Mouse (Mus musculus): ENCODE data around the gene Bbs12. TPM values are rescaled to one million over a fixed set of nuclear protein-coding genes. Genes with fewer than 3 reads are reported as not detected.

The Bbs12 gene
- polyA plus RNA-seq, 1 experiment from 2014 or later, result 5.2 TPM

GRCm38 (mm10) chr3:37329963-37330362, 17.6 kb downstream of the Bbs12 start:
- H3K27ac ChIP-seq, result no peak overlapping the region
- H3K27me3 ChIP-seq, result no peaks in the 10 kb centered on the region
- WGBS, result 94% methylated on average over 1 of the region's 1 CpGs
- no peaks in the 10 kb centered on the region for H3K9me3 ChIP-seq
- H3K4me3 ChIP-seq (replicated peaks), result no peak overlapping the region
- H3K36me3 ChIP-seq, result no peaks in the 10 kb centered on the region
- H3K9ac ChIP-seq (replicated peaks), result no peak overlapping the region
- H3K4me2 ChIP-seq (replicated peaks), result no peak overlapping the region
- no peak for ATAC-seq
- H3K4me1 ChIP-seq (replicated peaks), result no peaks in the 10 kb centered on the region

GRCm38 (mm10) chr3:37331999-37332449, 19.7 kb downstream of the Bbs12 start:
- WGBS, result 72% methylated on average over 6 of the region's 6 CpGs

GRCm38 (mm10) chr3:37334053-37334452, 21.7 kb downstream of the Bbs12 start:
- Histone ChIP-seq H3K4me2 (replicated peaks) (no peak overlapping the region), H3K4me1 (replicated peaks) (no peaks in the 10 kb centered on the region), H3K27me3 (no peaks in the 10 kb centered on the region), H3K36me3 (no peaks in the 10 kb centered on the region), H3K4me3 (replicated peaks) (no peak overlapping the region), H3K27ac (no peak overlapping the region), H3K9ac (replicated peaks) (no peak overlapping the region), H3K9me3 (no peaks in the 10 kb centered on the region)
- 94% methylated on average over 4 of the region's 4 CpGs for WGBS
- no peak for ATAC-seq

More at GRCm38 (mm10) chr3:37331999-37332449, 19.7 kb downstream of the Bbs12 start:
- H3K4me2 ChIP-seq (replicated peaks), result no peak overlapping the region
- no peak overlapping the region for H3K27ac ChIP-seq
- H3K27me3 ChIP-seq, result no peaks in the 10 kb centered on the region
- no peaks in the 10 kb centered on the region for H3K9me3 ChIP-seq
- no peak overlapping the region for H3K9ac ChIP-seq (replicated peaks)
- H3K4me1 ChIP-seq (replicated peaks), result no peaks in the 10 kb centered on the region
- no peaks in the 10 kb centered on the region for H3K36me3 ChIP-seq
- no peak overlapping the region for H3K4me3 ChIP-seq (replicated peaks)
- no peak for ATAC-seq

- H3K9me3 ChIP-seq, result no peaks in the 10 kb centered on the region
- 0 out of 2 replicates have a peak, but pooled peaks cover 3% of the 10 kb centered on the region for H3K27me3 ChIP-seq
- H3K4me1 ChIP-seq (replicated peaks), result no peaks in the 10 kb centered on the region
- H3K4me3 ChIP-seq (replicated peaks), result no peak overlapping the region
- H3K36me3 ChIP-seq, result no peaks in the 10 kb centered on the region
- no peak overlapping the region for H3K4me2 ChIP-seq (replicated peaks)
- WGBS, result 66% methylated on average over 5 of the region's 5 CpGs
- H3K9ac ChIP-seq (replicated peaks), result no peak overlapping the region
- H3K27ac ChIP-seq, result no peak overlapping the region
- ATAC-seq, result no peak
Observed at GRCm38 (mm10) chr3:37341110-37341509, 28.8 kb downstream of the Bbs12 start.

GRCm38 (mm10) chr3:37342811-37343210, 30.5 kb downstream of the Bbs12 start:
- H3K27me3 ChIP-seq, result peaks cover 16% of the 10 kb centered on the region
- no peaks in the 10 kb centered on the region for H3K36me3 ChIP-seq
- no peak for ATAC-seq
- peaks cover 1% of the 10 kb centered on the region for H3K4me1 ChIP-seq (replicated peaks)
- H3K4me2 ChIP-seq (replicated peaks), result no peak overlapping the region
- H3K9me3 ChIP-seq, result no peaks in the 10 kb centered on the region
- no peak overlapping the region for H3K9ac ChIP-seq (replicated peaks)
- H3K27ac ChIP-seq, result no peak overlapping the region
- WGBS, result 81% methylated on average over 5 of the region's 5 CpGs
- H3K4me3 ChIP-seq (replicated peaks), result no peak overlapping the region

- Histone ChIP-seq H3K4me1 (replicated peaks) (peaks cover 15% of the 10 kb centered on the region), H3K9ac (replicated peaks) (no peak overlapping the region; the same call in 1 of the 2 replicates), H3K4me2 (replicated peaks) (peak overlapping the region; percentile 100), H3K27me3 (peaks cover 38% of the 10 kb centered on the region), H3K4me3 (replicated peaks) (peak overlapping the region; percentile 70; the same call in 1 of the 2 replicates), H3K36me3 (no peaks in the 10 kb centered on the region), H3K9me3 (no peaks in the 10 kb centered on the region), H3K27ac (no peak overlapping the region)
- no peak for ATAC-seq
- WGBS, result 34% methylated on average over 9 of the region's 9 CpGs
Observed at GRCm38 (mm10) chr3:37347671-37348070, 35.3 kb downstream of the Bbs12 start.

GRCm38 (mm10) chr3:37348221-37349165, 36.1 kb downstream of the Bbs12 start, which contains the start of gene Fgf2:
TSS of gene Fgf2 (plus strand) at chr3:37348346.
- no peak within 1 kb of the TSS for H3K27ac ChIP-seq
- no peaks in the 10 kb centered on the region for H3K9me3 ChIP-seq
- peak; percentile 81 for ATAC-seq
- H3K9ac ChIP-seq (replicated peaks), result peak within 1 kb of the TSS; percentile 76
- H3K4me3 ChIP-seq (replicated peaks), result peak within 1 kb of the TSS; percentile 70
- no peaks in the 10 kb centered on the region for H3K36me3 ChIP-seq
- H3K4me1 ChIP-seq (replicated peaks), result peaks cover 15% of the 10 kb centered on the region
- peaks cover 38% of the 10 kb centered on the region for H3K27me3 ChIP-seq
- WGBS, result under 1% methylated on average over 74 of the region's 75 CpGs
- H3K4me2 ChIP-seq (replicated peaks), result peak within 1 kb of the TSS; percentile 100

GRCm38 (mm10) chr3:37349166-37349548, 36.8 kb downstream of the Bbs12 start:
- no peak overlapping the region for H3K27ac ChIP-seq
- H3K36me3 ChIP-seq, result no peaks in the 10 kb centered on the region
- ATAC-seq, result no peak; the same call in 1 of the 2 replicates
- H3K4me3 ChIP-seq (replicated peaks), result peak overlapping the region; percentile 70
- WGBS, result 10% methylated on average over 8 of the region's 8 CpGs
- peaks cover 38% of the 10 kb centered on the region for H3K27me3 ChIP-seq
- peak overlapping the region; percentile 100 for H3K4me2 ChIP-seq (replicated peaks)
- peaks cover 15% of the 10 kb centered on the region for H3K4me1 ChIP-seq (replicated peaks)
- peak overlapping the region; percentile 76 for H3K9ac ChIP-seq (replicated peaks)
- no peaks in the 10 kb centered on the region for H3K9me3 ChIP-seq

GRCm38 (mm10) chr3:37350386-37350785, 38.0 kb downstream of the Bbs12 start:
- H3K4me2 ChIP-seq (replicated peaks), result no peak overlapping the region
- no peak for ATAC-seq
- no peak overlapping the region for H3K4me3 ChIP-seq (replicated peaks)
- 50% methylated on average over 7 of the region's 7 CpGs for WGBS
- H3K4me1 ChIP-seq (replicated peaks), result peaks cover 15% of the 10 kb centered on the region
- no peaks in the 10 kb centered on the region for H3K9me3 ChIP-seq
- H3K27ac ChIP-seq, result no peak overlapping the region
- no peaks in the 10 kb centered on the region for H3K36me3 ChIP-seq
- peaks cover 38% of the 10 kb centered on the region for H3K27me3 ChIP-seq
- no peak overlapping the region for H3K9ac ChIP-seq (replicated peaks)

GRCm38 (mm10) chr3:37353951-37354481, 41.7 kb downstream of the Bbs12 start:
- H3K4me1 ChIP-seq (replicated peaks), result peaks cover 3% of the 10 kb centered on the region
- ATAC-seq, result no peak
- no peak overlapping the region for H3K4me2 ChIP-seq (replicated peaks)
- H3K27me3 ChIP-seq, result peaks cover 10% of the 10 kb centered on the region
- no peak overlapping the region for H3K27ac ChIP-seq
- no peak overlapping the region for H3K4me3 ChIP-seq (replicated peaks)
- WGBS, result 90% methylated on average over 10 of the region's 10 CpGs
- H3K9me3 ChIP-seq, result no peaks in the 10 kb centered on the region
- no peak overlapping the region for H3K9ac ChIP-seq (replicated peaks)
- no peaks in the 10 kb centered on the region for H3K36me3 ChIP-seq

GRCm38 (mm10) chr3:37354737-37355136, 42.4 kb downstream of the Bbs12 start:
- WGBS, result 97% methylated on average over 1 of the region's 1 CpGs
- Histone ChIP-seq H3K27ac (no peak overlapping the region), H3K9ac (replicated peaks) (no peak overlapping the region), H3K4me2 (replicated peaks) (no peak overlapping the region), H3K27me3 (peaks cover 2% of the 10 kb centered on the region), H3K36me3 (no peaks in the 10 kb centered on the region), H3K4me1 (replicated peaks) (no peaks in the 10 kb centered on the region), H3K4me3 (replicated peaks) (no peak overlapping the region), H3K9me3 (no peaks in the 10 kb centered on the region)
- ATAC-seq, result no peak

- Histone ChIP-seq H3K4me3 (replicated peaks) (no peak overlapping the region), H3K4me1 (replicated peaks) (no peaks in the 10 kb centered on the region), H3K9me3 (no peaks in the 10 kb centered on the region), H3K27ac (no peak overlapping the region), H3K27me3 (no peaks in the 10 kb centered on the region), H3K36me3 (no peaks in the 10 kb centered on the region), H3K4me2 (replicated peaks) (no peak overlapping the region), H3K9ac (replicated peaks) (no peak overlapping the region)
- WGBS, result 91% methylated on average over 9 of the region's 9 CpGs
- no peak for ATAC-seq
Observed at GRCm38 (mm10) chr3:37360729-37361128, 48.4 kb downstream of the Bbs12 start.
